Mouse (Mus musculus): Measurements from ENCODE around the gene Nab1.

DNA sequence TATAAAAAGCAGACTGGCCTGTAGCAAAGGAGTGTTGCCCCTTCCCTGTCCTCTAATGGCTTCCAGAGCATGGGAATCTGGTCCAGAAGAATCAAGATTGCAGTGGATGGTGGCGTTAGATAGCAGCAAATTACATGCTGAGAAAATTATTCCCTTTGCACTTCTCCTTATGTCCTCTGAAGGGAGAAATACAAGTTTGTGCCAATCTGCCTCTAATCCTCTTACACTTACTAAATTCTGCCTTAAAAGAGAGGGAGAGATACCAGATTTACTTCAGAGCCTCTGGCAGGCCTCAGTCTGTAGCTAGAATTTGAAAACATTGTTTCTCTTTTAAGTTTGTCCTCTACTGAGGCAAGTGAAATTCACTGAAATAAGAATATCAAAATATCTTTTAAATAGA is 5.7 kb upstream of the Nab1 start:
- TF ChIP-seq POLR2A (IDR thresholded peaks at IDR 0.05; ENCODE audit: low read depth, low read length), result no peak
- TF ChIP-seq CTCF (conservative IDR thresholded peaks at IDR 0.05; ENCODE audit: insufficient read depth, insufficient read length, low read depth, low read length), result no peak

Measured in kidney, adult 2 months (tissue).